Mouse (Mus musculus) macrophage (primary cell): ENCODE data around the gene Washc1. TPM values are rescaled to one million over a fixed set of nuclear protein-coding genes. Genes with fewer than 3 reads are reported as not detected.
A peak's percentile ranks its signal among the peaks of the same experiment; 100 is the strongest.
"Not testable (repeated sequence)": the region's sequence is repeated elsewhere in the genome, so short reads cannot be mapped to it uniquely, and the experiment has no call there.

Experiments
- H3K27ac ChIP-seq: fragments of 350-480 bp; formaldehyde crosslinking; 2 replicates; pipeline ENCODE4 v1.9.0; 2021
- H3K36me3 ChIP-seq: fragments of 350-480 bp; formaldehyde crosslinking; 2 replicates; pipeline ENCODE4 v1.9.0; 2021; ENCODE audit errors: inconsistent target
- H3K4me3 ChIP-seq: fragments of 350-480 bp; formaldehyde crosslinking; 2 replicates; pipeline ENCODE4 v1.9.0; 2021; ENCODE audit errors: inconsistent target
- H3K79me2 ChIP-seq: fragments of 350-480 bp; formaldehyde crosslinking; 2 replicates; pipeline ENCODE4 v1.9.0; 2021; ENCODE audit errors: inconsistent target
- WGBS: methylation state at CpG from one replicate; pipeline ENCODE4 v1.1.7; 2026; ENCODE audit warnings: inconsistent platforms; ENCODE audit not compliant: missing documents; 5-methylcytosine and 5-hydroxymethylcytosine counted together
- polyA plus RNA-seq: library from polyadenylated mRNA; stranded (reverse); fragments of 250-400 nt; gene quantifications from 3 replicates; pipeline ENCODE4 v1.2.4, GENCODE M21; 2018; ENCODE audit warnings: inconsistent platforms
- total RNA-seq, 78 experiments: library from RNA; depleted of rRNA; stranded (reverse); fragments of 250-400 nt; gene quantifications; 1 replicate in 9 of 78; 2 replicates in 24 of 78; 3 replicates in 43 of 78; 4 replicates in 2 of 78; pipeline ENCODE4 v1.2.4; 2018; ENCODE audit warnings: inconsistent platforms in 56 of 78

Washc1 gene
- 100 to 1,000 TPM in 8 of 26 experiments, 10 to 100 TPM in 18; 30.5 to 169 (median 91.0) TPM for total RNA-seq (2018; cell fraction: chromatin; rRNA removed)
- total RNA-seq (2018; cell fraction: cytosol; rRNA removed) = 10 to 100 TPM; 34.1 to 61.0 (median 48.2) TPM
- 100 to 1,000 TPM in 2 of 26 experiments, 10 to 100 TPM in 24; 31.3 to 115 (median 56.9) TPM for total RNA-seq (2018; cell fraction: nucleus; rRNA removed)
- 40.0 to 48.3 TPM (median 46.1 TPM) in 3 replicates for polyA plus RNA-seq

DNA sequence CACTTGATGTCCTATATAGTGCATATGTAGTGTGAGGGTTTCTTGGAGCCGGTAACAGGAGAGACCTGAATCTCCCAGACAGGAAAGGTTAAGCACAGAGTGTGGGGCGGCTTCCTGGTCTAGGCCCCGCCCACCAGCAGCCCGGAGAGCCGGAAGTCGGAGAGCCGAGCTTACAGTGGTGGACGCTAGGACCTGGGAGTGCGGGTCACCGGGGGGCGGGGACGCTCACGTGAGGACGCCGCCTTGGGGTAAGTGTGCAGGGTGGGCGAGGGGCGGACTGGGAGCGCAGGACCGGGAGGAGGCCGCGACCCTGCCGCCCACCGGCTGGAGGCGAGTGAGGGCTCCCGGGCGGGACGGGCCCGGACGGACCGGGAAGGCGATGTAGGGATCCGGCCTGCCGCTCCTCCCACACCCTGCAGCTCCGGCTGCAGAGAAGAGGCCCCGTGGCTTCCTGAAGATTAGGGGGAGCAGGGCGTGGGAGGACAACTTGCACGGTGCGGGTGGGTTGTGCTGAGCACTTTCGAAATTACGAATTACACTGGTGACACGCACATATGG lies at the start of gene Washc1:
TSS of gene Washc1 (plus strand) at position 144 of the 558 bp plus-strand sequence.
- peak within 1 kb of the TSS; percentile 61 for H3K4me3 ChIP-seq
- peaks cover 26% of the 10 kb centered on the region for H3K79me2 ChIP-seq
- peak within 1 kb of the TSS; percentile 59 for H3K27ac ChIP-seq
- under 1% methylated on average over 33 of the region's 41 CpGs for WGBS
- H3K36me3 ChIP-seq = peaks cover 31% of the 10 kb centered on the region

DNA sequence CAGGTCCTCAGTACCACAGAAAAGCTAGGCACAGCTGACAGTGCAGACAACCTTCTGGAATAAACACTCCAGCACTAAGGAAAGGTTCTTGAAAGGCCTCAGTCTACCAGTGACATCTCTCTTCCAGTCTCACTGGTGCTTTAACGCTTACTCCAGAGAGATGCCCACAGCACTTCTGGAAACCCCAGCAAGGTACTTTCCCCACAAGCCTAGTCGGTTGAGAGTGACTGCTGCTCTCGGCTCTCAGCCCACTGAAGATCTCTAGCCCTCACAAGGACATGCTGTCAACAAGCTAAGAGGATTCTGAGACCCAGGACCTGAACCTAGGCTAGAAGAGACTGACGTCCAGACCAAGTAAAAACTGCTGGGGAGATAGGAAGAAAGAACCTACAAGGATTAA lies 46.2 kb upstream of the Washc1 start:
- no peak overlapping the region for H3K4me3 ChIP-seq
- no peaks in the 10 kb centered on the region for H3K36me3 ChIP-seq
- H3K79me2 ChIP-seq = peaks cover 100% of the 10 kb centered on the region
- no peak overlapping the region for H3K27ac ChIP-seq
- WGBS = 86% methylated on average over 4 of the region's 4 CpGs

DNA sequence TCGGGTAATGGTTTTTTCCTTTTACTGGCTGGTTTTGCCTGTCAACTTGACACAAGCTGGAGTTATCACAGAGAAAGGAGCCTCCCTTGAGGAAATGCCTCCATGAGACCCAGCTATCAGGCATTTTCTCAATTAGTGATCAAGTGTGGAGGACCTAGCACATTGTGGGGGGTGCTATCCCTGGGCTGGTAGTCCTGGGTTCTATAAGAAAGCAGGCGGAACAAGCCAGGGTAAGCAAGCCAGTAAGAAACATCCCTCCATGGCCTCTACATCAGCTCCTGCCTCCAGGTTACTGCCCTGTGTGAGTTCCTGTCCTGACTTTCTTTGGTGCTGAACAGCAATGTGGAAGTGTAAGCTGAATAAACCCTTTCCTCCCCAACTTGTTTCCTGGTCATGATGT lies 42.3 kb upstream of the Washc1 start:
- H3K36me3 ChIP-seq, H3K4me3 ChIP-seq, H3K27ac ChIP-seq: not testable (repeated sequence)
- peaks cover 100% of the 10 kb centered on the region for H3K79me2 ChIP-seq
- 100% methylated on average over 2 of the region's 2 CpGs for WGBS

DNA sequence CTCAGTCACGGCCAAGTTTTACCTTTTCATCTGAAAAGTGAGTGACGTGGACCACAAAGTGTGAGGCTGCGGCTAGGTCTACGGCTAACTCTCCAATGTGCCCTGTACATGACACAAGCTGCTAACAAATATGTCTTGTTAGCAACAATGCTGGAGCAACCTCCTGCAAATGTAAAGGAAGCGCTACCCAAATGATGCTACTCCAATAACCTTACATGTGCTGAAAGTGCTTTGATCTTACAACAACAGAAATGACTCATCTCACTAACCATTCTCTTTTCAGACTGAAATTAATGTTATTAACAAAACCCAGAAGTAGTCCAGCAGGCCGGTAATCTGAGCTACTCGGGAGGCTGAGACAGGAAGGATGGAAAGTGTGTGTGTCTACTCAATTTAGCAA lies 37.4 kb upstream of the Washc1 start:
- H3K79me2 ChIP-seq = peaks cover 73% of the 10 kb centered on the region
- no peak overlapping the region for H3K27ac ChIP-seq
- WGBS = 76% methylated on average over 7 of the region's 7 CpGs
- no peaks in the 10 kb centered on the region for H3K36me3 ChIP-seq
- no peak overlapping the region for H3K4me3 ChIP-seq

DNA sequence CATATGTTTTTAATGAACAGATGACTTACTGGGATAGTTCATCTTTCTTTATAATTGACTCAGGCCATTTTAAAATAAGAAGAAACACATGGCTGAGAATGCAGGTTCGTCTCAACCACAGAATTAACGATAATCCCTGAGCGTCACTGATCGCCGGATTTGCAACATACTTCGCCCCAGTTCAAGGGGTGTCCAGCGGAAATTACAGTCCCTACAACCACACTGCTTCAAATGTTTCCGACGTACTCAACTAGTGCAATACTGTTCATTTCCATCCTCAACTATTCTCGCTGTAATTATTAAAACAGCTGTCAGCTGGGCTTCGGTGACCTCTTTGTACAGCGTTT lies 35.5 kb upstream of the Washc1 start:
- peaks cover 8% of the 10 kb centered on the region; the same call in 1 of the 2 replicates for H3K36me3 ChIP-seq
- peaks cover 54% of the 10 kb centered on the region for H3K79me2 ChIP-seq
- peak overlapping the region; percentile 76 for H3K4me3 ChIP-seq
- peak overlapping the region; percentile 29; the same call in 1 of the 2 replicates for H3K27ac ChIP-seq
- 0% methylated on average over 12 of the region's 12 CpGs for WGBS

DNA sequence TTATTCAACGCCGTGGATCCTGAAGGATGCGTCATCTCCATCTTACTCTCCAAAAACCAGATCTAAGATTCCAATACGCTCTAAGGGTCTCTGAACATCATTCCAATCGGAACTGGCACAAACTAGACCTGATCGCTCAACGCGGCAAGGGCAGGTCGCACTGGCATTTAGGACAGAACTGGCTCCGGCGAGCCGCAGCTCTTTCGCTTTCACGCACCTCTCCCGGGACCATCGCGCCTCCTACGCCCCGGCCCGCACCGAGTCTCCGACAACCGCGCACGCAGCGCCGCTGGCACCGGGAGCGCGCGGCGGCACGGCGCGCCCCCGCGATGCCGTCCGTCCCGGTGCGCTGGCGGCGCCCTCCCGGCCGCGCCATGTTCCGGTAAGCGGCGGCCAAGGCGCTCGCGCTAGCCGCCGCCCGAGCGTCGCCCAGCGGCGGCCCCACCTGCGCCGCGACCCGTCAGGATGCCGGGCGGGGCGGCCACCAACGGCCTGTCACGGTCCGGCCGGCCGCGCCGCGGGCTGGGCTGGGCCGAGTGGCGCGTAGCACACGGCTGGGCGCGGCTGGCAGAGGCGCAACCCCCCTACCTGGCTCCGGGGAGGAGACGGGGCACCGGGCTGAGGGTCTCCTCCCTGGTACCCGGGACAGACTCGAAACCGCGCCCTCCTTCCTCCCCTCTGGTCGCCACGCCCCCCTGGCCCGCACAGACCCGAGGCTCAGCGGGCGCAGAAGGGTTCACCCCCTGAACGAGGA lies 35.0 kb upstream of the Washc1 start:
- peak overlapping the region; percentile 29; the same call in 1 of the 2 replicates for H3K27ac ChIP-seq
- H3K79me2 ChIP-seq = peaks cover 49% of the 10 kb centered on the region
- 2% methylated on average over 75 of the region's 95 CpGs for WGBS
- H3K4me3 ChIP-seq = peak overlapping the region; percentile 76
- peaks cover 8% of the 10 kb centered on the region; the same call in 1 of the 2 replicates for H3K36me3 ChIP-seq

DNA sequence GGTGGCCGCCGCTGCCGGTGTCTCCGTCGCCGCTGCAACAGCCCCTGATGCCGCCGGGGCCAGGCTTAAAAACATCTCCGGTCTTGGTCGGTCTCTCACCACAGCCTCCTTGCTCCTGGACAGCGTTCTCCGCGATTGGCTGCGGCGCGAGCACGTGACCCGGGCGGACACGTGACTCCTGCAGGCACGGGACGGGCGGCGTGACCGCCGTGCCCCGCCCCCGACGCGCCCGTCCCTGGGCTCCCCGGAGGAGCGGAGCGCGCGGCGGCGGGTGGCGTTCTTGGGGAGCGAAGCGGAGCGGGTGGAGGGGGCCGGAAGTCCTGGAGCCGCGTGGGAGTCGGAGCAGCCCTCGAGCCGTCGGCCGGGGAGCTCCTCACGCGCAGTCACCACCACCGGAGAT lies 34.4 kb upstream of the Washc1 start, which contains the start of gene Ankrd12:
TSS of gene Ankrd12 (minus strand) at position 156 of the 400 bp plus-strand sequence.
- Histone ChIP-seq H3K27ac (peak within 1 kb of the TSS; percentile 51), H3K36me3 (peaks cover 8% of the 10 kb centered on the region; the same call in 1 of the 2 replicates), H3K79me2 (peaks cover 43% of the 10 kb centered on the region), H3K4me3 (peak within 1 kb of the TSS; percentile 76)
- under 1% methylated on average over 45 of the region's 53 CpGs for WGBS

DNA sequence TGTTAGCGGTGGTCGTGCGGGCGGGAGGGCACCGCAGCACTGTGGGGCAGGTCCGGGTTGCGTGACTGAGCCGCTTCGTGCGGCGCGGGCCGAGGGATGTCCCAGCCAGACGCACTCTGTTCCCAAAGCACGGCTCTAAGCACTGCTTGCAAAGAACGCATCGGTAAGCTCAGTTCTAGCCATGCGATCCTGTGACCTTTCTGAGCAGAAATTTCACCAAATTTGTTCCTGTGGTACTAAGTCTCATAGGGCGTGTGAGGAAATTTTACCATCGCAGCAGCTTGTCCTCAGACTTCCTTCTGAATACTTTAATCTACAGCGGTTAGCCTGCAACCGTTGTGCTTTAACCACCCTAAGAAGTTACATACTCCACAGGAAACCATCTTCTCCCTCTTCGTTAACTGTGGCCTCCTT lies 33.9 kb upstream of the Washc1 start:
- Histone ChIP-seq H3K79me2 (peaks cover 38% of the 10 kb centered on the region), H3K36me3 (peaks cover 8% of the 10 kb centered on the region; the same call in 1 of the 2 replicates), H3K27ac (peak overlapping the region; percentile 51), H3K4me3 (peak overlapping the region; percentile 53)
- WGBS = under 1% methylated on average over 23 of the region's 23 CpGs

DNA sequence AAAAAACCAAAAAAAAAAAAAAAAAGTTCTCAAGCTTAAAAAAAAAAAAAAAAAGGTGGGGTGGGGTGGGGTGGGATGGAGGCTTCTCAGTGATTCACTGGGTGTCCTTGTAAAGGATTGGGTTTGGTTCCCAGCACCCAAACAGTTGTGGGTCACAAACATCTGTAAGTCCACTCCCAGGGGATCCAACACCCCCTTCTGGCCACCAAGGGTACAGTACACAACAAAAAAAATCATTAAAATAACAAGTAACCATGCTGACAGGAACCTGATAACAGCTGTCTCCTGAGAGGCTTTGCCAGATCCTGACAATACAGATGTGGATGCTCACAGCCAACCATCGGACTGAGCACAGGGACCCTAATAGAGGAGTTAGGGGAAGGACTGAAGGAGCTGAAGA lies 26.9 kb upstream of the Washc1 start:
- no peak overlapping the region for H3K27ac ChIP-seq
- 100% methylated on average over 1 of the region's 1 CpGs for WGBS
- peaks cover 51% of the 10 kb centered on the region for H3K36me3 ChIP-seq
- no peak overlapping the region for H3K4me3 ChIP-seq
- no peaks in the 10 kb centered on the region; the same call in 1 of the 2 replicates for H3K79me2 ChIP-seq

DNA sequence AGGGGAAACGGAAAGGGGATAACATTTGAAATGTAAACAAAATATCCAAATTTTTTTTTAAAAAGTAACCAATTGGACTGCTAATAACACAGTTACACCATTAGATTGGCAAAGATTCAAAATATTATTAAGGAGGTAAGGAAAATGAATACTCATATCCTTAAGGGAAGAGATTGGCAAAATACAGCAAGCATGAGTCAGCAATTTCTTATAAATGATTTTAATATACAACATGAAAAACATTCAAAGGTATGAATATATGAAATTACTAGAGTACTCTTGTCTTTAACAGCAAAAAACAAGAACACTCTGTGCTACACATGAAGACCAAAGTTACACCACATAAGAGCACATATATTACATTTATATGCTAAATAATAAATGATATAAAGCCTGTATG lies 26.3 kb upstream of the Washc1 start:
- Histone ChIP-seq H3K27ac (no peak overlapping the region), H3K79me2 (peaks cover 4% of the 10 kb centered on the region; the same call in 1 of the 2 replicates), H3K36me3 (peaks cover 45% of the 10 kb centered on the region), H3K4me3 (no peak overlapping the region)
- WGBS = 83% methylated on average over 1 of the region's 1 CpGs

DNA sequence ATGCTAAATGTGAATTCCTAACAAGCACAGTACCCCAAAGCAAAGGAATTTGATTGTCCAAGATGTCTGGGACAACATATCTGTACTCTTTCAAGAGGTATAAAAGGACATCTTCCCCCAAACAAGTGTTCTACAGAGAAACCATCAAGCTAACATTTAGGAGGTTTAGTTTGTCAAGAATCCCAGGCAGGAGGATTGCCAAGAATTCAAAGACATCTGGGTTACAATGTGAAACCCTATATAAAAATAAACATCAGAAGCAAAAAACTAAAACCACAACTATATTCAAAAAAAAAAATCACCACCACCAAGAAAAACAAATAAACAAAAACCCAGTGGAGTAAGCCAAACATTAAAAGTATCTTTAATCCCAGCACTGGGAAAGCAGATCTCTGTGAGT lies 21.1 kb upstream of the Washc1 start:
- Histone ChIP-seq H3K36me3 (peaks cover 32% of the 10 kb centered on the region), H3K79me2 (peaks cover 56% of the 10 kb centered on the region), H3K27ac (no peak overlapping the region)

DNA sequence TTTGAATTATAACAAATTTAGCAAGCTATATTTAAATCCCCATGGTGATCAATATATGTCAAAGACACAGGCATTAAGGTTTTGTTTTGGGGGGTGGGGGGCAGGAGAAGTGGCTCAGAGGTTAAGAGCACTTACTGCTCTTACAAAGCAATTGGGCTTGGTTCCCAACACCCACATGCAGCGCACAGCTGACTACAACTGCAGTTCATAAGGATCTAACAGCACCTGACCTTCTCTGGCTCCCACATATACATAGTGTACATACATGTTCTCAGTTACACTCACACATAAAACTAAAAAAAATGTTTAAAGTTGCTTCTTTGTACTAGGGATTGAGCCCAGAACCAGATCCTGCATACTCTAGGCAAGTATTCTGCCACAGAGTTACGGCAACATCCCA lies 20.0 kb upstream of the Washc1 start:
- Histone ChIP-seq H3K36me3 (peaks cover 21% of the 10 kb centered on the region; the same call in 1 of the 2 replicates), H3K27ac (no peak overlapping the region), H3K4me3 (no peak overlapping the region), H3K79me2 (peaks cover 68% of the 10 kb centered on the region)
- WGBS = 100% methylated on average over 2 of the region's 2 CpGs

More for the DNA sequence above, 21.1 kb upstream of the Washc1 start:
- no peak overlapping the region for H3K4me3 ChIP-seq

DNA sequence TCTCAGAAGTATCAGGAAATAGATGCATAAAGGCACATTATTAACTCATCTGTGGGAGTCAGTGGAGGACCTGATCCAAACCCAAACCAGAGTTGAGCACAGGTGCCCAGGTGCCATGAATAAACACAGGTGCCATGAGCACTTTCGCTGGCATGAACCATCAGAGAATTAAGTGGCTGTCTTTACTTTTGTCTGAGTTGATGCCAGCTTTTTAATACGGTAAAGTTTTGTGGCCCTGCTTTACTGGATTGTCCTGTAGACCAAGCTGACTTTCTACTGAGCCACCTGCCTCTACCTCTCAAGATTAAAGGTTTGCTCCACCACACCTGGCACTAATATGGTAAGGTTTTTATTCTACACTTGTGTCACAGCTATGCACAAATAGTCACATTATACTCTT lies 19.3 kb upstream of the Washc1 start:
- Histone ChIP-seq H3K27ac (no peak overlapping the region), H3K79me2 (peaks cover 74% of the 10 kb centered on the region), H3K36me3 (peaks cover 14% of the 10 kb centered on the region; the same call in 1 of the 2 replicates), H3K4me3 (no peak overlapping the region)
- 92% methylated on average over 2 of the region's 2 CpGs for WGBS

DNA sequence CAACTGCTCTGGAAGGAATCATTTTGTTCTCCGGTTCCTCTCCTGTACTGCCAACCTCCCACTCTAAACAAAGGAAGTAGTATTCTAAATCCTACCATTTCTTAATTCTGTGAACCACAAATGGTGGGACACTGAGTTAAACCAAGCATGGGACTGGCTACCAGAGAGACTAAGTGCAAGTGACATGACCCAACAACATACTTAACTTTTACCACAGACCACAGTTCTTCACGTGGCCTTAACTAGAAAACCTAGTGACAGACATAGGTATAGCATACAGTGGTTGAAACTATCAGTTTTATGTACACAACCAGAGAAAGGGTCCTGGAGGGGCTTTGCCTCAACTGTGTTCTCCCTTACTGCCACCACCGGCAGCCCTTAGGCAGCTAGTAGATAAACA lies 18.7 kb upstream of the Washc1 start:
- 85% methylated on average over 3 of the region's 3 CpGs for WGBS
- Histone ChIP-seq H3K27ac (no peak overlapping the region), H3K4me3 (no peak overlapping the region), H3K36me3 (peaks cover 9% of the 10 kb centered on the region; the same call in 1 of the 2 replicates), H3K79me2 (peaks cover 80% of the 10 kb centered on the region)
